In the genomic region with DNA sequence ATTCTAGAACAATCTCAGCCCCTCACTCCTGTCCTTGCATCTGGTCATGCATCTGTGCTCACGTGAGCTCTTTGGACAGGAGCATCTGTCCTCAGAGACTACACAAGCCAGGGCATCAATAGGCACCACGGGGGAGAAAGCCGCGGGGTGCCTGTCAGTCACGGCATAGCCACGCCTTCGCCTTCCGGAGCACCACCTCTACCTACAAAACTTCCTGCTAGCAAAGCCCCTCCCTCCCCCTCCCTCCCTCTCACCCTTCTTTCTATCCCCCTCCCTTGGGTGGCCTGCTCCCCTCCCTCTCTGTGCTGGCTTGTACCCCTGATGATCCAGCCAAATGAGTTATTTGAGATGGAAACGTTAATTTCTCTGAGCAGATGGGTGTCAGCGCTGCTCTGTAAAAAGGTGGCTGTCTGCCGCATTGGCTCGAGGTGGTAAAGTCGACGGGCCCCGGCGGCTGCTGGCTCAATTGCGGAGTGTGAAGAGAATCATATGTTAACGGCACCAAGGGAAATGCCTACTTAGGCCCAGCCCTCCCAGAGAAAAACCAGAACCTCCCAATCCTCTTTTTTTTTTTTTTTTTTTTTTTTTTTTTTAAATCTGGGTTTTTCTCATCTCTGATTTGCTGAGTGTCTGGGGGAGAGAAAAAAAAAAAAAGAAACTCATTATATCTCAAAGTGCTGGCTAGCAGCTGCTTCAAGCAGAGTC, we compare ENCODE assay signal across 8 mouse cellular contexts.
DNase-seq lines count a peak whose midpoint lies in the region; ATAC-seq and TF ChIP-seq lines count a peak whose summit lies in the region.

No protein-coding gene starts in this region.

- no peak for TF ChIP-seq EP300 in stomach, postnatal 0 days (optimal IDR thresholded peaks at IDR 0.05)

- peak; percentile 16 to 34 for DNase-seq in CD8-positive naive resting alpha-beta T cell, adult 2 months (ENCODE audit: low read depth in 2 of 2, low spot score in 2 of 2)
- DNase-seq in forebrain, embryonic 14.5 days (ENCODE audit: low spot score) = peak; percentile 95
- peak; percentile 56 for DNase-seq in hindbrain, embryonic 14.5 days (ENCODE audit: low spot score)
- peak; percentile 47 to 55 for DNase-seq in left cerebral cortex, postnatal 36 days (ENCODE audit: low spot score in 2 of 2)
- peak; percentile 57 for DNase-seq in stomach, postnatal 0 days (ENCODE audit: low spot score)
- no peak for DNase-seq in gastrocnemius, postnatal 25 days

- under 1% methylated on average over 18 of the region's 18 CpGs for WGBS in forebrain, embryonic 14.5 days
- WGBS in hindbrain, embryonic 14.5 days = under 1% methylated on average over 18 of the region's 18 CpGs
- under 1% methylated on average over 18 of the region's 18 CpGs for WGBS in midbrain, embryonic 12.5 days
- 1% methylated on average over 18 of the region's 18 CpGs for whole genome bisulfite sequencing in stomach, postnatal 0 days

- no peaks in the 10 kb centered on the region for H3K9me3 ChIP-seq in forebrain, embryonic 14.5 days (replicated peaks; ENCODE audit: control insufficient read depth, low read length)
- no peaks in the 10 kb centered on the region for H3K9me3 ChIP-seq in hindbrain, embryonic 14.5 days (ENCODE audit: control insufficient read depth, low read length)
- peaks cover 3% of the 10 kb centered on the region; the same call in 1 of the 2 replicates for H3K9me3 ChIP-seq in midbrain, embryonic 12.5 days
- no peaks in the 10 kb centered on the region for H3K9me3 ChIP-seq in stomach, postnatal 0 days (ENCODE audit: control insufficient read depth, low read length)

- intact Hi-C loops in left cerebral cortex, postnatal 36 days (cut with DNase I) = loop anchor here (5.0 kb wide), 1 partner anchor 55 kb away; no protein-coding TSS in a partner anchor

- no peak for TF ChIP-seq POLR2A in bone marrow macrophage, adult 2 months (IDR thresholded peaks at IDR 0.05; ENCODE audit: borderline replicate concordance, low read depth, low read length)

- peak overlapping the region; percentile 43 for H3K4me2 ChIP-seq in forebrain, embryonic 14.5 days (ENCODE audit: low read length)
- H3K4me2 ChIP-seq in hindbrain, embryonic 14.5 days (replicated peaks) = peak overlapping the region; percentile 40
- peak overlapping the region; percentile 47 for H3K4me2 ChIP-seq in midbrain, embryonic 12.5 days (replicated peaks)
- peak overlapping the region; percentile 55 for H3K4me2 ChIP-seq in stomach, postnatal 0 days (replicated peaks; ENCODE audit: low read depth)

- H3K4me1 ChIP-seq in bone marrow macrophage, adult 2 months (ENCODE audit: control insufficient read depth, insufficient read depth, low read length) = 0 out of 2 replicates have a peak, but pooled peaks cover 2% of the 10 kb centered on the region
- peaks cover 18% of the 10 kb centered on the region for H3K4me1 ChIP-seq in forebrain, embryonic 14.5 days (ENCODE audit: control insufficient read depth, insufficient read depth, low read length)
- H3K4me1 ChIP-seq in hindbrain, embryonic 14.5 days (replicated peaks; ENCODE audit: control insufficient read depth, insufficient read depth, low read length) = peaks cover 30% of the 10 kb centered on the region
- peaks cover 41% of the 10 kb centered on the region for H3K4me1 ChIP-seq in midbrain, embryonic 12.5 days
- 0 out of 2 replicates have a peak, but pooled peaks cover 2% of the 10 kb centered on the region for H3K4me1 ChIP-seq in stomach, postnatal 0 days (replicated peaks; ENCODE audit: control insufficient read depth, insufficient read depth)

- no peaks in the 10 kb centered on the region for H3K36me3 ChIP-seq in forebrain, embryonic 14.5 days (ENCODE audit: control insufficient read depth, insufficient read depth, low read length)
- H3K36me3 ChIP-seq in hindbrain, embryonic 14.5 days (replicated peaks; ENCODE audit: control insufficient read depth, insufficient read depth) = no peaks in the 10 kb centered on the region
- H3K36me3 ChIP-seq in midbrain, embryonic 12.5 days = no peaks in the 10 kb centered on the region
- H3K36me3 ChIP-seq in stomach, postnatal 0 days (ENCODE audit: control insufficient read depth, insufficient read depth, low read length) = no peaks in the 10 kb centered on the region

- TF ChIP-seq CTCF in bone marrow macrophage, adult 2 months (IDR thresholded peaks at IDR 0.05; ENCODE audit: low read depth, low read length) = no peak
- TF ChIP-seq CTCF in stomach, postnatal 0 days (IDR thresholded peaks at IDR 0.05; ENCODE audit: low read depth) = no peak

- no peak overlapping the region for H3K27ac ChIP-seq in bone marrow macrophage, adult 2 months (ENCODE audit: insufficient read depth, low read depth, low read length)
- H3K27ac ChIP-seq in forebrain, embryonic 14.5 days (ENCODE audit: low read depth, low read length) = peak overlapping the region; percentile 82; the same call in 1 of the 2 replicates
- peak overlapping the region; percentile 36 for H3K27ac ChIP-seq in hindbrain, embryonic 14.5 days
- H3K27ac ChIP-seq in midbrain, embryonic 12.5 days (replicated peaks) = peak overlapping the region; percentile 63
- H3K27ac ChIP-seq in stomach, postnatal 0 days (replicated peaks) = no peak overlapping the region

- ATAC-seq in forebrain, embryonic 14.5 days = peak; percentile 83
- ATAC-seq in hindbrain, embryonic 14.5 days (ENCODE audit: low FRiP score) = no peak
- ATAC-seq in midbrain, embryonic 12.5 days (ENCODE audit: low FRiP score, low read depth) = peak; percentile 44; the same call in 1 of the 2 replicates
- ATAC-seq in stomach, postnatal 0 days (ENCODE audit: low FRiP score, low TSS enrichment) = peak; percentile 17; the same call in 1 of the 2 replicates

- peak overlapping the region; percentile 42 for H3K4me3 ChIP-seq in bone marrow macrophage, adult 2 months (ENCODE audit: insufficient read depth, low read length)
- peak overlapping the region; percentile 3; the same call in 1 of the 2 replicates for H3K4me3 ChIP-seq in forebrain, embryonic 14.5 days (ENCODE audit: low read depth, low read length)
- H3K4me3 ChIP-seq in hindbrain, embryonic 14.5 days (replicated peaks; ENCODE audit: low read length) = peak overlapping the region; percentile 18
- peak overlapping the region; percentile 17; the same call in 1 of the 2 replicates for H3K4me3 ChIP-seq in midbrain, embryonic 12.5 days
- peak overlapping the region; percentile 25 for H3K4me3 ChIP-seq in stomach, postnatal 0 days (ENCODE audit: low read depth, low read length)

- no peak overlapping the region; the same call in 1 of the 2 replicates for H3K9ac ChIP-seq in forebrain, embryonic 14.5 days (ENCODE audit: low read length)
- H3K9ac ChIP-seq in hindbrain, embryonic 14.5 days = peak overlapping the region; percentile 31; the same call in 1 of the 2 replicates
- H3K9ac ChIP-seq in midbrain, embryonic 12.5 days (replicated peaks) = 0 out of 2 replicates have a peak overlapping the region, but pooled peaks have one; percentile 2
- H3K9ac ChIP-seq in stomach, postnatal 0 days (ENCODE audit: low read length) = no peak overlapping the region

- H3K27me3 ChIP-seq in forebrain, embryonic 14.5 days (replicated peaks; ENCODE audit: control insufficient read depth, insufficient read depth, low read length) = no peaks in the 10 kb centered on the region
- no peaks in the 10 kb centered on the region for H3K27me3 ChIP-seq in hindbrain, embryonic 14.5 days (ENCODE audit: control insufficient read depth, insufficient read depth, low read length)
- H3K27me3 ChIP-seq in midbrain, embryonic 12.5 days = peaks cover 44% of the 10 kb centered on the region
- no peaks in the 10 kb centered on the region for H3K27me3 ChIP-seq in stomach, postnatal 0 days (ENCODE audit: control insufficient read depth, insufficient read depth, low read length)

Comparison
In these comparisons a context has a peak if more than half of its experiments do, and no peak if none do; other contexts are left out.
1. H3K27ac ChIP-seq: peak in forebrain, embryonic 14.5 days (single experiment), hindbrain, embryonic 14.5 days (single experiment) and midbrain, embryonic 12.5 days (single experiment); none in bone marrow macrophage, adult 2 months (single experiment) and stomach, postnatal 0 days (single experiment).
2. H3K9ac ChIP-seq: peak in hindbrain, embryonic 14.5 days (single experiment) and midbrain, embryonic 12.5 days (single experiment); none in forebrain, embryonic 14.5 days (single experiment) and stomach, postnatal 0 days (single experiment).
3. Peak in every context shown above with its lines, with median percentiles within 50 percentile points of each other: H3K4me3 ChIP-seq and H3K4me2 ChIP-seq.